Mouse (Mus musculus): ENCODE measurements around the gene Gng8. TPM values are rescaled to one million over a fixed set of nuclear protein-coding genes. Genes with fewer than 3 reads are reported as not detected.

The Gng8 gene
- total and polyA plus RNA-seq, 3 experiments: 0.39 to 2.2 TPM; not detected in 1

GRCm38 (mm10) chr7:16851636-16852035 is 40.0 kb upstream of the Gng8 start:
- TF ChIP-seq USF1 (IDR thresholded peaks at IDR 0.05; ENCODE audit: low read depth, low read length) (no peak), POLR2AphosphoS2 (IDR thresholded peaks at IDR 0.05; ENCODE audit: low read length) (no peak), CHD2 (IDR thresholded peaks at IDR 0.05; ENCODE audit: low read length) (no peak), RAD21 (IDR thresholded peaks at IDR 0.05; ENCODE audit: low read depth, low read length) (no peak), TAL1 (IDR thresholded peaks at IDR 0.05; ENCODE audit: low read length) (no peak), ZKSCAN1 (IDR thresholded peaks at IDR 0.05; ENCODE audit: low read depth, low read length) (no peak), MYC (IDR thresholded peaks at IDR 0.05; ENCODE audit: low read depth, low read length) (no peak), GABPA (IDR thresholded peaks at IDR 0.05; ENCODE audit: low read depth, low read length) (no peak), MAFK (IDR thresholded peaks at IDR 0.05; ENCODE audit: borderline replicate concordance, low read depth, low read length) (no peak), BHLHE40 (IDR thresholded peaks at IDR 0.05; ENCODE audit: borderline replicate concordance, low read depth, low read length) (no peak)
- Histone ChIP-seq H3K9me3 (replicated peaks; ENCODE audit: insufficient read depth, low read length) (no peaks in the 10 kb centered on the region), H3K27ac (ENCODE audit: control insufficient read depth, low read depth, low read length) (no peak overlapping the region), H3K4me1 (ENCODE audit: control insufficient read depth in 1 of 2, insufficient read depth in 2 of 2, low read length in 2 of 2) (no peaks in the 10 kb centered on the region), H3K36me3 (ENCODE audit: control insufficient read depth in 1 of 2, insufficient read depth in 2 of 2, low read length in 2 of 2) (no peaks in the 10 kb centered on the region), H3K9ac (ENCODE audit: control insufficient read depth, low read depth, low read length, poor library complexity, severe bottlenecking) (no peak overlapping the region), H3K27me3 (ENCODE audit: control insufficient read depth in 1 of 2, insufficient read depth in 2 of 2, low read length in 2 of 2) (no peaks in the 10 kb centered on the region), H3K79me2 (ENCODE audit: control insufficient read depth, insufficient read depth, low read length, poor library complexity) (no peaks in the 10 kb centered on the region), H3K4me3 (ENCODE audit: control insufficient read depth in 1 of 2, insufficient read depth in 1 of 2, low read depth in 2 of 2, low read length in 2 of 2) (no peak overlapping the region)
- DNase-seq (ENCODE audit: low read depth, low spot score): no peak

- H3K9me3 ChIP-seq (replicated peaks; ENCODE audit: insufficient read depth, low read length): no peaks in the 10 kb centered on the region
- 0 out of 4 replicates have a peak, but pooled peaks cover 0 to 3% of the 10 kb centered on the region in 2 experiments for H3K4me1 ChIP-seq (ENCODE audit: control insufficient read depth in 1 of 2, insufficient read depth in 2 of 2, low read length in 2 of 2)
- TF ChIP-seq KAT2A (conservative IDR thresholded peaks at IDR 0.05; ENCODE audit: low read depth, low read length) (no peak), MYC (IDR thresholded peaks at IDR 0.05; ENCODE audit: low read depth, low read length) (no peak), TBP (IDR thresholded peaks at IDR 0.05; ENCODE audit: low read depth, low read length) (no peak), ZNF384 (IDR thresholded peaks at IDR 0.05; ENCODE audit: low read depth, low read length) (no peak), CTCF (IDR thresholded peaks at IDR 0.05 in 2 of 3, conservative IDR thresholded peaks at IDR 0.05 in 1 of 3; ENCODE audit: control insufficient read depth in 1 of 3, insufficient read depth in 1 of 3, low read depth in 2 of 3, low read length in 3 of 3, poor library complexity in 1 of 3, severe bottlenecking in 1 of 3) (no peak), SIN3A (IDR thresholded peaks at IDR 0.05; ENCODE audit: low read length) (no peak), ZC3H11A (IDR thresholded peaks at IDR 0.05; ENCODE audit: low read depth, low read length) (no peak), MYB (IDR thresholded peaks at IDR 0.05; ENCODE audit: low read depth, low read length) (no peak), NRF1 (IDR thresholded peaks at IDR 0.05; ENCODE audit: insufficient read depth, low read depth, low read length, poor library complexity, severe bottlenecking) (no peak), JUND (IDR thresholded peaks at IDR 0.05; ENCODE audit: low read depth, low read length) (no peak), MAX (IDR thresholded peaks at IDR 0.05; ENCODE audit: low read length) (no peak), CHD2 (IDR thresholded peaks at IDR 0.05; ENCODE audit: low read length) (no peak), UBTF (IDR thresholded peaks at IDR 0.05; ENCODE audit: borderline replicate concordance, insufficient read depth, low read depth, low read length) (no peak), POLR2A (IDR thresholded peaks at IDR 0.05; ENCODE audit: control insufficient read depth in 1 of 2, insufficient read depth in 1 of 2, low read depth in 1 of 2, low read length in 2 of 2, poor library complexity in 1 of 2) (no peak), MAZ (IDR thresholded peaks at IDR 0.05; ENCODE audit: low read depth, low read length) (no peak), GABPA (IDR thresholded peaks at IDR 0.05; ENCODE audit: low read depth, low read length) (no peak), SMC3 (IDR thresholded peaks at IDR 0.05; ENCODE audit: low read depth, low read length) (no peak), USF2 (IDR thresholded peaks at IDR 0.05; ENCODE audit: borderline replicate concordance in 1 of 2, insufficient read depth in 1 of 2, low read depth in 1 of 2, low read length in 2 of 2) (no peak), USF1 (IDR thresholded peaks at IDR 0.05; ENCODE audit: low read depth, low read length) (no peak)
- no peaks in the 10 kb centered on the region for H3K27me3 ChIP-seq (ENCODE audit: control insufficient read depth in 1 of 2, insufficient read depth in 2 of 2, low read length in 2 of 2)
- H3K9ac ChIP-seq (ENCODE audit: control insufficient read depth, low read depth, low read length, poor library complexity, severe bottlenecking): no peak overlapping the region
- H3K79me2 ChIP-seq (ENCODE audit: control insufficient read depth, insufficient read depth, low read length, poor library complexity): no peaks in the 10 kb centered on the region
- no peak for DNase-seq (ENCODE audit: low read depth, low spot score)
- H3K27ac ChIP-seq (ENCODE audit: control insufficient read depth, low read depth, low read length): no peak overlapping the region
- H3K36me3 ChIP-seq (ENCODE audit: control insufficient read depth in 1 of 2, insufficient read depth in 2 of 2, low read length in 2 of 2): 0 out of 4 replicates have a peak, but pooled peaks cover 0 to 2% of the 10 kb centered on the region in 2 experiments
- no peak overlapping the region for H3K4me3 ChIP-seq (ENCODE audit: control insufficient read depth in 1 of 2, insufficient read depth in 1 of 2, low read depth in 2 of 2, low read length in 2 of 2)
Measured at GRCm38 (mm10) chr7:16853302-16853831, 38.2 kb upstream of the Gng8 start.

Measured in MEL (cell line).